Mouse (Mus musculus): Measurements from ENCODE around the gene Fez2.

Gene Fez2

DNA sequence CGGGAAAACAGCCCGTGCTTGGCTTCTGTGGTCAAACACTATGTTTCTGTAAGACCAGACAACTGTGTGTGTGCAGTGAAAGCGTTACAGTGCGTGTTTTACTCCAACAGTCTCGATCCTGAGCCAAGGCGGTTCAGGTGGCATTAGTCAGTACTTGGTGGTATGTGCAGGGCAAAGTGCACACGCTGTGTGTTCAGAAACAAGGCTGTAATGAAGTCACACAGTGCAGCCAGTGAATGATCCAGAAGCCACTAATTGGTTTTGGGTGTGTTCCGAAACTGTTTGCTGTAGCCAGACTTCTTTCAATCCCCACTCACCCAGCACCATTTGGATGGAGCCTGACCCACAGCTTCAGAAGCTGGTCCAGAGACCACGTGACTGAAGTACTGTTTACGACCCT is 9.6 kb downstream of the Fez2 start:
- DNase-seq (ENCODE audit: low read depth, low spot score), result no peak

DNA sequence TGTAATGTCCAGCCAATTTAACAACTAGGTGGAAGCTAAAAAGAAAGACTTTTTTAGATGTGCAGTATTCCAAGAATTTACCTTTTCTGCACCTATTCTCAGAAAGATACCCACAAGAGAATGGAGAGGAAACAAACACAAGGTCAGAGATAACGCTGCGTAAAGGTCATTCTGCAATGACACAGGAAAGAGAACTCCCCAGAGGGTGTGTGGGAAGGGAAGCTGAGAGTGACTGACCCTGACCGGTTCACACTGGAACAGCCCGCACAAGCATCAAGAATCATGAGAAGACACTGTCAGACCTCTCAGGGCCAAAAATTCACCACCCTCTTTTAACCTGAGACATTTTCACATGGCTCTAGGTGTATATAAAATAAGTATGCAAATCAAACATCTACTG is 10.4 kb downstream of the Fez2 start:
- DNase-seq (ENCODE audit: low read depth, low spot score), result no peak

DNA sequence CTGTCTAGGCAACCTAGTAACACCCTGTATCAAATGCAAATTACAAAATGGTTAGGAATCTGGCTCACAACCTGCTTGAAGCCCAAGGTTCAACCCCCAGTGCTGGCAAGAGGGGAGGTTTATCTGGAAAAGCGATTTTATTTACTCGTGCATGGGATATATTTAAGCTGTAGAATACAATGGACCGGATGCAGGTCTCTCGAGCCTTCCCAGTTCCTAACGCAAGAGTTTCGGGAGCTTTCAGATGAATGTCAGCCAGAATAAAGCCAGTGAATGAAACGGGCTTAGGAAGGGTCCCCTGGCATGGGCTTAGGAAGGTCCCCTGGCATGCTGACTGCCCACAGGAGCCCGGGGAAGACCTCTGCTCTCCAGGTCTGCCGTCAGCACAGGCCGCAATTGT is 11.1 kb downstream of the Fez2 start:
- no peak for DNase-seq (ENCODE audit: low read depth, low spot score)

DNA sequence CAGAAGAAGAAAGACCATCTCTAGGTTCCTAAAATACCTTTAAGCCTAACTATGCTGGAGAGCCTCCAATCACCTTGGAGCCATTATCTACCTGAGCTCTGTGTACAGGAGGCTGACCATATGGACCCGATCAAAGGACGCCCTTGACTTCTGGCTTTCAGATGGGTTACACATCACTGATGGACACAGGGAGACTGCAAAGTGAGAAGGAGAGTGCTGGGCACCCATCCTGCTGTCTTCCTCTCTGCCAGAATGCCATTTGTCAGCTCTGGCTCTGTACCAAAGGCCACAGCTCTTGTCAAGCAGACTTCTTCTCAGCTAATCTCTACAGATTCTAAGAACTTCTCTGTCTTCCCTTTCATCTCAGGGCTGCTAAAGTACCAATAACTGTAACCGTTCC is 12.6 kb downstream of the Fez2 start:
- no peak for DNase-seq (ENCODE audit: low read depth, low spot score)

DNA sequence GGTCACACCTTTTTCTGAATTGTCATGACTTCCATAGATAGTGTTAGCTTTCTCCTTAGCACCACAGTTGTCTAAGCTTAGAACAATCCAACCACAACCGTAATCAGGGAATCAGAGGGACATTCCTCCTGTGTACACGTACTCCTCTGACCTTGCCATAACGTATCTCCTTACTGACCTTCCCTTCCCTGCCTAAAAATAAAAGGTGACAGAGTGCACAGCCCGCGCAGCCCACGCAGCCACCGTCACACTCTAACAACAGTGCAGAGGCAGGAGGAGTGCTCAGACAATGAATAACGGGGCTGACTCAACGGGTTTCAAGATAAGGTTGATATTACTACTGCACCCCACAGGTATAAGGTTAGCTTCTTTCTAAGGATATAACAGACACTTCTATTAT is 14.1 kb downstream of the Fez2 start:
- DNase-seq (ENCODE audit: low read depth, low spot score), result no peak

DNA sequence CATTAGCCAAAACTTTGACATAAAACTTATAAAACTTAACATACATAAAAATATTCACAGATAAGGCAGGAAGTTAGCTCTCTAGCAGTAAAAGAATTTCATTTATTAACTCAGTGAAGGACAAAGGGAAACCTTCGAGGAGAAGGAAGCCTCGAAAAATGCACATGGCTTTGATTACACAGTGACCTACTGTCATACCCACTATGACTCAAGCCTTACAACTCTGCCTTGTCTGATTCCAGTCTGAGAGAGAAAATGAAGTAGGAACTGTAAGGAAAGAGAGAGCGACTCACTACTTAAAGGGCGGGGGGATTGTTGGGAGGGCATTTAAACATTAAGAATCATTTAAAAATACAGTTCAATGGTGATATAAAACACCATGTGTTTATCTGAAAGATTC is 14.7 kb downstream of the Fez2 start:
- DNase-seq (ENCODE audit: low read depth, low spot score), result no peak

DNA sequence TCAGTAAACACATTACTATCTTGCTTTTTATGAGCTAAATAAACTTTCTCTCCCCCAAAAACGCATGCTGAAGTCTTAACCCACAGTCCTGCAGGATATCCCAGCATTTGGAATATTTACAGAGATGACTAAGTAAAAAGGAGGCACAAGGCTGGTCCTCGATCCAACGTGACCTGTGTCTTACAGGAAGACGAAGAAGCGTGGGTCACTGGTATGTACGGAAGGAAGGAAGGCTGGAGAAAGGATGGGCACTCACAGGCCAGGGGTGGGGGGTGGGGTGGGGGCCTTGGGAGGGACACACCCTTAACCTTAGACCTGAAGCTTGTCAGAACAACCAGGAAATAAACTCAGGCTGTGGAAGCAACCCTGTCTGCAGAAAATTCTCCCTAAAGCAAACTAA is 15.8 kb downstream of the Fez2 start:
- DNase-seq (ENCODE audit: low read depth, low spot score), result no peak

DNA sequence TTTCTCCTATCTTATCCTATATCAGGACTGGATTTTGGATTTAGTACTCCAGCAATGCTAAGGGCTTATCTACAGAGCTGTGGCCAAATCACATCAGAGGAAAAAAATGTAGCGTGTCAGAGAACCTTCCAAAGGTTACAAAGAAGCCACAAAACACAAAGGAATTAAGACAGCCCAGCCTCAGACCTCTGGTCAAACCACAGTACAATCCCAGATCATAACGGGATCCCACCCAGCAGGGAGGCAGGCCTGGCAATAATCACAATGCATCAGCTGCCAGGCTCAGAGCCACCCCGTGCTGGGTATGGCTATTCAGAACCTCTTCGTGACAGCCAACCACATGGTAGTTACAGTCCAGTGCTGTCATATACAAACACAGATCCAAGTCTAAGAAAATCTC is 16.2 kb downstream of the Fez2 start:
- no peak for DNase-seq (ENCODE audit: low read depth, low spot score)

DNA sequence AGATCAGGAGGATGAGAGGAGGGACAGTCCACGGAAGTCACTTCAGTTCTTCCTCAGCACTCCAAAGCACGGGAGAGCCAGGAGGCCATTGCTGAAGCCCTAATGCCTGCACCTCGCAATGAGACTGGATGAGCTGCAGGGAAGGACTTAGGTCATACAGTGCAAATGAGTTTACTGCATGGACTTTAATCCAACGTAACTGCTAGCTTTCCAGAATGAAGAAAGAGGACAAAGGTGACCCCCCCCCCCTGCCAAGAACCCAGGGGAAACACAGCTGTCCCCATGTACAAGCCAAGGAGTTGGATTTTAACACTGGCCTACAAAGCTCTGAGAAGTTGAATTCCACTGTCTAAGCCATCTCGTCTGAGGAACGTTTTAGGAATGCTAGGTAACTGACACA is 16.6 kb downstream of the Fez2 start:
- no peak for DNase-seq (ENCODE audit: low read depth, low spot score)

DNA sequence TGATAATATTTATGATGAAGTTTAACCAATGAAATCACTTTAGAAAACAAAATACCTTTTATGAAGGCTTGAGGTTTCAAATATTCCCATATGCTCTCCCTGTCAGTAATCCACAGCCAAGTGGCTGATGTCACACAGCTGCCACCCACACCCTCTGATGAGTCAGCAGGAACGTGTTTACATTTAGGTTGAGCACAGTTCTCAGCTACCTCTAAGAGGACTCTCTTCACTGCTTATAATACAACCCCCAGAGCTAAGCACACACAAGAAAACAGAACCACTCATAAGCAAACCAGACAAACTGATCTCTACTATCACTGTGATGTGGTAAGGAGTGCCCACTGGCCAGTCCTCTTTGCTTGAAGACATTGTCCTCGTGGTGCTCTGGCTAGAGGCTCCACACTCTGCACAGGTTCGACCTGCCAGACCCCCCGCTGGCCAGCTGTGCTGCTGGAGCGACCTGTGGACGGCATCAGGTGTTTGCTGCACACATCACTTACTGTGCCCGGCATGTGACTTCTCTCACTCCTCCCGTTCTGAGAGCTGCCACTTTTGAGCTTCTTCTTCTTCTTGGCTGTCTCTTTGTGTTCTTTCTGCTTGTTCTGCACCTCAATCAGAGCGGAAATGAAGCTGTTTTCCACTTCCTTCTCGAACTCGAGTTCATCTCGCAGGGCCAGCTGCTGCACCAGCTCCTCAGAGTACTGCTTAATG is 17.7 kb downstream of the Fez2 start:
- peak; percentile 50 for DNase-seq (ENCODE audit: low read depth, low spot score)

DNA sequence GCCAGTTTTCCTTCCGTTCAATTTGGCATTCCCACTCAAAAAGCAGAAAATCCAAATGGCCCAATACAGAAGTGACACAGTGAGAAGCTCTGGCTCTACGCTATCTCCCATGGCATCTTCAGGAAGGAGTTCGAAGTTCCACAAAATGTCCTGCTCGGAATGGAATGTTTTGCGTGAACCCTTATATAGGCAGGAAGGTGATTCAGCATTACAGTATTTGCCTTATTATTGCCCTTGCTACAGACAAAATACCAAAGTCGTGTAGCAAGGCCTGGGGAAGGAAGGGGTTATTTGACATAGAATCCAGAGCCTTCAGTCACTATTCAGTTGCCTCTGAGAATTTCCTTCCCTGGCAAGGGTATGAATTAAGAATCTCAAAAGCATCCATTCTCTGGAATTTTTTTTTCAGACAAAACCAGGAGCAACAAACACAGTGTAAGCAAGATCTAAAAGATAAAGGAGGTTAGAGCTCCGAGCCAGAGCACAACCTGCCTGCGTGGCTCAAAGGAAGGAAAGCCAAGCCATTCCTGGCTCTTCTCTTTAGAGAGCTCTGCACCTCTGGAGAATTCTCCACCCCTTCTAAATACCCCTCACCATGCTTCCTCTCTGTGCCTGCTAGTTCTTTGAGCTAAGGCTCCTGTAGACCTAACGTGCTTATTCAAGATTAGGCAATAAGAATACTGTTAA is 25.4 kb downstream of the Fez2 start:
- no peak for DNase-seq (ENCODE audit: low read depth, low spot score)

DNA sequence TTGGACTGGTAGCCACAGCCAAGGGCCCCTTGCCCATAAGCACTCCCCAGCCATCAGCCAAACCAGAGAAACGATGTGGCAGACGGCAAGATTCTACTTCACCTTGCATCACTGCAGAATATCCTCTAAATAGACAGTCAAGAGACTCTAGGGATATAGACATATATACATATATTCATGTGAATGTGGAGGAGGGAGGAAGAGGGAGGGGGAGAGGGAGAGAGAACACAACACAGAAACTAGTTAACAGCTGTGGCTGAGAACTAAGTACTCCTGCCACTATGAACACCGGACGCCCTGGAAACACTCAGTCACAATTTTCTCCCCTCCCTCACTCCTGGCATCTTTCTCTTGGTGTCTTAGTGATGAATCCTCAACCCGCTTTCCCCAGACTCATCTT is 28.4 kb downstream of the Fez2 start:
- DNase-seq (ENCODE audit: low read depth, low spot score), result no peak

DNA sequence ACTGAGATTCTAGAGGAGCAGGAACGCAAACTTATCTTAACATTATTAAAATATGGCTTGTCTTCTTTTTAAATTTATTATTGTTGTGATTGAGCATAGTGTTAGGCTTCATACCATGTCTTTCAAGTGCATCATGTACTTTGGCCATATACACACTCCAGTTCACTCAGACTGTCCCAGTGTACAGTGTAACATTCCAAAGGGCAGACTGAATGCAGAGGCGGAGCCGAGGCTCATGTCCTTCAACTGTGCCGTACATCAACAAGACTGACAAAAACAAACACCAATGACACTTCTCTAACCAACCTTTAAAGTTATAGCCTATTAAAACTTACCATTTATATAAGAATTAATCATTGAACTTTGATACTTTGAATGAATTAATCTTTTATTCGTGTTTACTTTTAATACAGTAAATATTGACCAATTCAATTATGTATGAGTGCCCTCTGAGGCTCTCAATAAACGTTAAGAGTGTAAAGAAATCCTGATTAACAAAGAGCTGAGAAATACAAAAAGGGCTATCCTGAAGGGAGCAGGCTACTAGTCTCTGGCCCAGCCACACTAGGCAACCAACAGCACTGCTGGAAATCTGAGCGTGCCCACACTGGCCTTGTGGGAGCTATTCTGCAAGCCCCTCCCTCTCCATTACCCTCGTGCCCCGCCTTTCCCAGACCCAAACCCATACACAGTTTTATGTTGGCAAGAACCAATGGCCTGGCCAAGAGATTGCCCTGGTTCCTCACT is 29.7 kb downstream of the Fez2 start:
- DNase-seq (ENCODE audit: low read depth, low spot score), result no peak

DNA sequence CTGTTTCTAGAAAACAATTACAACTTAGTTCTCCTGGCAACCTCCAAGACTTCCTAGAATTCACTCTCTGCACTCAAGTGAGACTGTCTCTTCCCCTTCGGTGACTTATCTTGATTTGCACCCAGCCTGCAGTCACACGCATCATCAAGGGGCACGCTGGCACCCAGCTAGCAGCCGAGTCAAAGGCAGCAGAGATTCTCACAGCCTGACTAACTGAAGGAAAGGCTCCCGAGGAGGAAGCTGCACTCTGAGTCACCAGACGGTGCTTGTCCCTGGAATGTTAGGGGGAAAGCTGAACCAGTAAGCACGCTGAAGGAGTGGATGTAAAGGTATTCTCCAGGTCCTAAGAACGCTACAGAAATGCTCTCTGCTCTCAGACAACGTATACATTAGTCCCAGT is 30.3 kb downstream of the Fez2 start:
- DNase-seq (ENCODE audit: low read depth, low spot score), result no peak

DNA sequence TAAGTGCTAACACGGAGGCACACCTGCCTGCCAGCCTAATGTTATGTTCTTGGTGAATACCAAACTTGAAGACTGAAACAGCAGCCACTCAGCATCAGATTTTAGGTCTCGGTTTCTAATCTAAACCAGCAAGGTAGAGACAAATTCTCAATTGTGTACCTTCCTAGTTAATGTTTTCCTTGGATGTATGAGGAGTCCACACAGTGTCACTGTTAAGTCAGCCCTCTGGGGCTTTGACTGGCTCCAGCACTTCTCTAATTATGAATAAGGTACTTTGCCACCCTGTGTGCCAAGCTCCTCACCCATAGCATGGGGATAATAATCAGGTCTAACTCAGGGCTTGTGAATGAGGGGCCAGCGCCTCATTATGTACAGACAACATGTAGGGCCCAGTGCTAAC is 35.6 kb downstream of the Fez2 start:
- no peak for DNase-seq (ENCODE audit: low read depth, low spot score)

DNA sequence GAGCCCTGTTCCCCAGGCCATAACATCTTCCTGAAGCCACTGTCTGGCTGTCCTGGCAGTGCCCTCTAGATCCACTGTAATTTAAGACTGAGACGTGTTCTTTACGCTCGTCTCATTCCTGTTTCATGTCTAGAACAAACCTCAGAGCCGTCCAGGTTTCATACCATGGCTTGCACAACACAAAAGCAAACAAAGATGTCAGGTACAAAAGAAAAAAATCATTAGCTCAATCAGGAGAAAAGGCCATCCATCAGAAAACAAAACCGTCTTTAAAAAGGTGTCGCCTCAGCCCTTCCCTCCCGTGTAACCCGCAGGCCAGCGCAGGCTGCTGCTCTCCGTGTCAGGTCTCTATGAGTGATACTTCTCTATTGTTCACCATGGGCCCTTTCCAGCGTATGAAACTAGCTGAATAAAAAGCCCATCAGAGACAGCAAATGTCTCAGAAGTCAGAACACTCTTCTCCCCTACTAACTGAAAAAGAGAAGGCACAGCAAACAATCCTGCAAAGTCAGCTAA is 38.2 kb downstream of the Fez2 start:
- DNase-seq (ENCODE audit: low read depth, low spot score), result no peak

DNA sequence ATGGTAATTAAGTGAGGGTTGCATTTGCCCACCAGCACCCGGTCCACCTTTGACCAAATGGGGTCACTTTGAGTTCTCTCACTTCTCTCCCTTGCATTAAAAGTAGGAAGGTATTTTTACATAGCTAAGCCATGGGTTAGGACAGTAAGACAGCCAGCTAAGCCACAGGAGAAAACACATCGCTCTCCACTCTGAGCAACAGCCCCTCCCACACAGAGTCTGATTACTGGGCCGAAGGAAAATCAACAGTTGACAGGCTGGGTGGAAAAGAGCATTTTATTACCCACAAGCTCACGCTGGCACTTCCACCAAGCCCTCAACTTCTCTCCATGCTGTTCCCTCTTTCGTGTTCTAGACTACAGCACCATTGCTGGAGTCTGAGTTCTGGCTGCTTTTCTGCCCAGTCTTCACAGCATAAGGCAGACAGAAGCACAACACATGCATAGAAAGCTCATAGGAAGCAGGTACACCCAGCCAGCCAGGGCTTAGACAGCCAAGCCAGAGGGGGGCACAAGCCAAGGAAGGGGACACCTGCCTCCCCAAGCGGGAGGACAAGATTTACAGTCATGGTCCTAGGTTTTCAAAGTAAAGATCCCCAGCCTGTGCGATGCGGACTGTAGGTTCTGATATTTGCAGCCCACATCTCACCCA is 38.7 kb downstream of the Fez2 start:
- DNase-seq (ENCODE audit: low read depth, low spot score), result no peak

DNA sequence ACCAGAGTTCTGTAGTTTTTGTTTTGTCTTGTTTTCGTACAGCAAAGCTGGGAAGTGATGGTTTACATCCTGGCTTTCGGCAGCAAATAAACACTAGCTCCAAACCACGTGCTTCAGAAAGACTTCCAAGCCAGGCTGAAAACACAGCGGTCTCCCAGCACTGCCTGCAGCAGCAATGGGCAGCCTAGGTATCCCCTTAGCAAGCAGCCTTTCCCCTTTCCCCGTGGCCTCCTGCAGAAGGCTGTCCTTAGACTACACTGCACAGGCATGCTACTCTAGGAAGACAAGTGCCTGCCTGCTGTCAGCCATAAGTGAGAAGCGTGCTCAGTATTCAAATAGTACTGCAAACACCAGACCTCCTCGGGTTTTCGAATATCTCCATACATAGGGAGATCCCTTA is 41.4 kb downstream of the Fez2 start:
- DNase-seq (ENCODE audit: low read depth, low spot score), result no peak

DNA sequence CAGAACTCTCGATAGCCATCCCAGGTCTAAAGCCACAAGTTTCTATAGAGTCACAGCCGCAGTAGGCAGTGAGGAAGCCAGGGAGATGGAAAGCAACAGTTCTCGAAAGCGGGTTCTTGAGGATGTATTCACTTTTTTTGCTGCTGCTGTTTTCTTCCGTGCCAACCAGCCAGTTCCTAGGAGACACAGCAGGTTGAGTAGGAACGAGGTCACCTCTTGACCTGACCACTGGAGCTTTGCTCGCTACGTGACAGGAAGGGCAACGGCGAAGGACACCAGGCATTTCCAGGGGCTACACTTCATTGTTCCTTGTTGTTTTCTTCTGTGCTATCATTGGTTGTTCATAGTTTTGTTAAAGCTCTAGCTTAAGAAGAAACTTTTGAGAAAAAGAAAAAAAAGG is 43.2 kb downstream of the Fez2 start:
- DNase-seq (ENCODE audit: low read depth, low spot score), result no peak

DNA sequence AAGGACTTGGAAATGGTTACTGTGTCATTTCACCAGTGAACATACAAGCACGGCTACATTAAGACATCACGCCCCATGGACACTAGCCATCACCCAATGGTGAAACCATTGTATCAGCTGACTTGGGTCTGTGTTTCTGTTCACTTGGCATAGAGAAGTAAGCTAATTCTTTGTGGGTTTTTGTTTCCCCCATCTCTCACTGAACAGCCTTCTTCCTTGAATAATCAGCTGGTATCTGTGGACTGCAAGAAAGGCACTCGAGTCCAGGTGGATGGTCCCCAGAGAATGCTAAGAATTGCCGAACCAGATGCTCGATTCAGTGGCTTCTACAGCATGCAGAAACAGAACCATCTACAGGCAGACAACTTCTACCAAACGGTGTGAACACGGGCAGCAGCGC is 44.1 kb downstream of the Fez2 start:
- DNase-seq (ENCODE audit: low read depth, low spot score), result no peak

DNA sequence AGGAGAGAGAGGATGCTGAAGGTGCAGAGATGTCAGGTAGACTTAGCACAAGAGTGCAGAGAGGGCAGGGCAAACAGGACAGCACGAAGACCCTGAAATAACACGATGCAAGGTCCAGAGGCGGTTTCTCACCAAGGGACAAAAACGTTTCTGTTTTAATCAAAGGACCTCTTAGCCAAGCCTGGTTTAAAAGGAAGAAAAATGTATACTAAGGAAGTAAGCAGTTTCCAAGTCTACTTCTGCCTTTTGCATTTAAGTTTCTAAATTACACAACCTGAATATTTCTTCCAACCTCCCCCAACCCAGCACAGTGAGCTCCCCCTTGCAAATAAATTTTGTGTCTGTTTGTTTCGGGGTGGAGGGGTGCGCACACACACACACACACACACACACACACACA is 44.8 kb downstream of the Fez2 start:
- DNase-seq (ENCODE audit: low read depth, low spot score), result no peak

DNA sequence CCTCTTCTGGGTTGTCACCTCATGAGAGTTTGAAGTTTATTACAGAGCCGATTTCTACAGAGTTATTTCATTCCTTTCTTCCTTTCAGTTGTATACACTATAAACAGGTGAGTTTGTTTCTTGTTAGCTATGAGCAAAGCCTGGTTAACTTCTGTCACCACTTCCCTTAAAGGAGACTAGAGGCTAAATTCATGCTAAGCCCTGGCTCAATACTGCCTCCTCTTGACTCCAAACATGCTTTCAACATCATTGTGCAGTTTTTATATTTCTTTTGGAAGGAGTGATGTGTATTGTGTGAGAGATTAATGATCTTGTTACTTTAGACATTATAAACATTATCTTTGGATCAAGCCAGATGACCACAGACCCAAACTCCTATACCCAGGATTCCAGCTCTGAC is 47.5 kb downstream of the Fez2 start:
- peak; percentile 43 for DNase-seq (ENCODE audit: low read depth, low spot score)
